In the genomic region with DNA sequence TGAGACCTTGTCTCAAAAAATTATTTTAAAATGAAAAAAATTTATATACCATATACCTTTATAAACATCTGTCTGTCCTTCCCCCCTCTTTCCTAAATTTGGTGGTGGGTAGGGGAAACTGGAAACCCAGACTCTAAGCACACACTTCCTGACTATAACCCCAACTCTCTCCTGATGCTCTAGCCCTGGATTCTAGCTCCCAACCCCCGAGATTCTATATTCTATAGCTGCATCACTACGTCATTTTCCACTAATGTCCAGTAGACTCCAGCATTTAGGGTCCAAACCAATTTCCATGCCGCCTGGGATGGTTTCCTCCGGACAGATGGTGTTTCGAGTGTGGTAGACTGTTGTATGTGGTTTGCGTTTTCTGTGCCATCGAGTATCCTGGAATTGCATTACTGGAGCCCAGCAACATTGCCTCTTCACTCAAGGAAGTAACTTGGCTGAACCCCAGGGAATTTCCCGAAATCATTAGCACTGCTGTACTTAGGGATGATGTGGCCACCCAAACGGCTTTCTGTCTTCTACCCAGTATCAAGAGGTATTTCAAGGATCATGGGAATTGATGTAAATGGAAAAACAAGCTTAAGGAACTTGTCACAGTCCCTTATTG, we compare ENCODE assay signal across 25 mouse cellular contexts. TPM values are rescaled to one million over a fixed set of nuclear protein-coding genes. Genes with fewer than 3 reads are reported as not detected.
DNase-seq lines count a peak whose midpoint lies in the region; ATAC-seq and TF ChIP-seq lines count a peak whose summit lies in the region.
"Had no signal": no experiment of that assay in that cellular context is flagged by ENCODE, and none has a peak within 500 bp of the region (broad histone marks: within the 10 kb centered on the region; RNA-seq: fewer than 3 reads in every experiment).

No protein-coding gene starts in this region.

- intact Hi-C loops in gastrocnemius, postnatal 14 days (cut with DNase I; ENCODE audit: low total_unique reads): loop anchor here (10.0 kb wide), 1 partner anchor 131 kb away; no protein-coding TSS in a partner anchor

- 82% methylated on average over 9 of the region's 9 CpGs for WGBS in forebrain, embryonic 14.5 days
- WGBS in forebrain, embryonic 16.5 days: 73% methylated on average over 9 of the region's 9 CpGs

- TF ChIP-seq CTCF in ES-Bruce4 (IDR thresholded peaks at IDR 0.05; ENCODE audit: low read depth, low read length): no peak

- no peak overlapping the region for H3K9ac ChIP-seq in forebrain, embryonic 14.5 days (ENCODE audit: low read length)
- H3K9ac ChIP-seq in forebrain, embryonic 16.5 days (replicated peaks; ENCODE audit: low read depth, low read length): no peak overlapping the region
- H3K9ac ChIP-seq in ES-Bruce4 (ENCODE audit: low read depth, poor library complexity, severe bottlenecking): no peak overlapping the region
- H3K9ac ChIP-seq: embryonic facial prominence, embryonic 12.5 days; liver, postnatal 0 days had no signal

- no peak for ATAC-seq in forebrain, embryonic 14.5 days
- ATAC-seq in forebrain, embryonic 16.5 days: no peak
- ATAC-seq: inflammation-experienced regulatory T-cells, adult 6 months had no signal

- peaks cover 4% of the 10 kb centered on the region; the same call in 1 of the 2 replicates for H3K4me1 ChIP-seq in forebrain, embryonic 14.5 days (ENCODE audit: control insufficient read depth, insufficient read depth, low read length)
- H3K4me1 ChIP-seq in forebrain, embryonic 16.5 days (replicated peaks; ENCODE audit: control insufficient read depth, insufficient read depth, low read length): peaks cover 10% of the 10 kb centered on the region
- H3K4me1 ChIP-seq in ES-Bruce4 (ENCODE audit: control insufficient read depth, insufficient read depth, low read length): no peaks in the 10 kb centered on the region

- H3K36me3 ChIP-seq in forebrain, embryonic 14.5 days (ENCODE audit: control insufficient read depth, insufficient read depth, low read length): peaks cover 36% of the 10 kb centered on the region
- H3K36me3 ChIP-seq in forebrain, embryonic 16.5 days (ENCODE audit: control insufficient read depth, insufficient read depth): peaks cover 11% of the 10 kb centered on the region; the same call in 1 of the 2 replicates
- peaks cover 33% of the 10 kb centered on the region for H3K36me3 ChIP-seq in ES-Bruce4 (ENCODE audit: control insufficient read depth, insufficient read depth, low read length, poor library complexity, severe bottlenecking)

- DNase-seq in forebrain, embryonic 14.5 days (ENCODE audit: low spot score): peak; percentile 34
- peak; percentile 45 for DNase-seq in 3T3-L1 (ENCODE audit: low read depth, low spot score)
- DNase-seq in lung, postnatal 25 days (ENCODE audit: low spot score): peak; percentile 29
- DNase-seq in kidney, adult 9 months: no peak
- no peak for DNase-seq in gastrocnemius, postnatal 14 days
- DNase-seq: adrenal gland, postnatal 25 days; cerebellum, adult 11-12 months; cerebellum, postnatal 25 days; gastrocnemius, postnatal 36 days; kidney, adult 8-10 months; kidney, postnatal 25 days; liver, postnatal 0 days; midbrain, embryonic 14.5 days; spleen, adult 18-20 months; thymus, postnatal 4 days had no signal

- no peak overlapping the region for H3K27ac ChIP-seq in forebrain, embryonic 14.5 days (ENCODE audit: low read depth, low read length)
- H3K27ac ChIP-seq in forebrain, embryonic 16.5 days (ENCODE audit: low read length): no peak overlapping the region
- H3K27ac ChIP-seq in ES-Bruce4 (ENCODE audit: insufficient read depth, low read length): peak overlapping the region; percentile 44; the same call in 1 of the 2 replicates
- H3K27ac ChIP-seq: embryonic facial prominence, embryonic 12.5 days had no signal

- H3K4me2 ChIP-seq in forebrain, embryonic 14.5 days (ENCODE audit: low read length): no peak overlapping the region
- no peak overlapping the region for H3K4me2 ChIP-seq in forebrain, embryonic 16.5 days (ENCODE audit: low read length)
- H3K4me2 ChIP-seq: embryonic facial prominence, embryonic 12.5 days had no signal

- TF ChIP-seq EP300 in ES-Bruce4 (IDR thresholded peaks at IDR 0.05; ENCODE audit: insufficient read depth, low read depth, low read length): no peak

- H3K9me3 ChIP-seq in forebrain, embryonic 14.5 days (replicated peaks; ENCODE audit: control insufficient read depth, low read length): no peaks in the 10 kb centered on the region
- no peaks in the 10 kb centered on the region for H3K9me3 ChIP-seq in forebrain, embryonic 16.5 days (ENCODE audit: control insufficient read depth, low read length)
- no peaks in the 10 kb centered on the region for H3K9me3 ChIP-seq in ES-Bruce4 (replicated peaks; ENCODE audit: control insufficient read depth, insufficient read depth, low read length, poor library complexity, severe bottlenecking)
- H3K9me3 ChIP-seq: embryonic facial prominence, embryonic 12.5 days had no signal

- no peaks in the 10 kb centered on the region for H3K27me3 ChIP-seq in forebrain, embryonic 14.5 days (replicated peaks; ENCODE audit: control insufficient read depth, insufficient read depth, low read length)
- H3K27me3 ChIP-seq in forebrain, embryonic 16.5 days (replicated peaks; ENCODE audit: control insufficient read depth, insufficient read depth, low read length): no peaks in the 10 kb centered on the region
- H3K27me3 ChIP-seq in ES-Bruce4 (ENCODE audit: control insufficient read depth, insufficient read depth, low read length, poor library complexity, severe bottlenecking): no peaks in the 10 kb centered on the region
- H3K27me3 ChIP-seq: embryonic facial prominence, embryonic 12.5 days had no signal

- TF ChIP-seq POLR2A in ES-Bruce4 (IDR thresholded peaks at IDR 0.05; ENCODE audit: insufficient read depth, low read length): no peak

- no peak overlapping the region for H3K4me3 ChIP-seq in forebrain, embryonic 14.5 days (ENCODE audit: low read depth, low read length)
- H3K4me3 ChIP-seq in forebrain, embryonic 16.5 days (replicated peaks; ENCODE audit: low read length): no peak overlapping the region
- no peak overlapping the region for H3K4me3 ChIP-seq in ES-Bruce4 (ENCODE audit: low read depth, low read length)
- H3K4me3 ChIP-seq: embryonic facial prominence, embryonic 12.5 days had no signal

RNA-seq across cellular contexts. Expression of a gene that starts 50.6 kb away (rescaled TPM):
- 8.4 TPM in 1 of 2 replicates, not detected in the other for polyA plus RNA-seq in forebrain, embryonic 14.5 days (2014; fragmentation: Nextera tagmentation; extraction: Ambion mirVana)
- polyA plus RNA-seq in forebrain, embryonic 16.5 days (2015; fragmentation: Nextera tagmentation; extraction: Ambion mirVana): 4.4 and 5.8 TPM in 2 replicates
- polyA plus RNA-seq in ES-Bruce4 (2011; ENCODE audit: insufficient read depth, insufficient read length, low read depth, missing spikeins): 1.9 and 4.8 TPM in 2 replicates
- total RNA-seq in gastrocnemius, postnatal 14 days (2021): 1 to 10 TPM; 1.1 to 1.5 TPM
- total RNA-seq: ES-E14; liver, adult 2 months; megakaryocyte, adult 5-6 weeks had no signal
- polyA plus RNA-seq: hindbrain, embryonic 11.5 days; inflammation-experienced regulatory T-cells, adult 6 months; liver, adult 2 months; midbrain, embryonic 14.5 days; neural tube, embryonic 14.5 days; stomach, embryonic 14.5 days had no signal

Comparison
In these comparisons a context has a peak if more than half of its experiments do, and no peak if none do; other contexts are left out.
1. DNase-seq: peak in forebrain, embryonic 14.5 days (single experiment), 3T3-L1 (single experiment) and lung, postnatal 25 days (single experiment); none in kidney, adult 9 months (single experiment) and gastrocnemius, postnatal 14 days (single experiment).